Comparison of ENCODE assay signal across 16 mouse cellular contexts in the genomic region with DNA sequence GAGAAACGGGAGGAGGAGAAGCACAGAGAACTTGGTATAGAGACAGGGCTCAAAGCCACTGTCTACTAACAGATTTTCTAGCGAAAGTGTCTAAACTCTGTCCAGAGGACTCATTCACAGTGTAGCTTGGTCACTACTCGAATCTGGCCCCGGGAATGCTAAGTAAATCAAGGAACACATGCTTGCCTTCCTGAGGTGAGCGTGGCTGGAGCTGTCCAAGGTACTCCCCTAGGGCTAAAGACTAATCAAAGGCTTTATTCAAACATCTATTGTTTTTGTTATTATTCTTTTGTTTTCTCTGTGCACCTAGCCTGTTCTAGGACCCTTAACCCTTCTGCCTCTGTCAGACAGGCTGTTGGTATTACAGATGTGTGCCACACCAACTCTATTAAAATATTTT. TPM values are rescaled to one million over a fixed set of nuclear protein-coding genes. Genes with fewer than 3 reads are reported as not detected.
DNase-seq lines count a peak whose midpoint lies in the region; ATAC-seq and TF ChIP-seq lines count a peak whose summit lies in the region.
"Had no signal": no experiment of that assay in that cellular context is flagged by ENCODE, and none has a peak within 500 bp of the region (broad histone marks: within the 10 kb centered on the region; RNA-seq: fewer than 3 reads in every experiment).

No protein-coding gene starts in this region.

- TF ChIP-seq EP300 in lung, postnatal 0 days (IDR thresholded peaks at IDR 0.05), result no peak

- no peaks in the 10 kb centered on the region for H3K9me3 ChIP-seq in lung, postnatal 0 days (ENCODE audit: low read length)
- H3K9me3 ChIP-seq: heart, embryonic 10.5 days; hindbrain, embryonic 13.5 days; limb, embryonic 13.5 days; midbrain, embryonic 15.5 days; stomach, embryonic 15.5 days had no signal

- H3K27me3 ChIP-seq in lung, postnatal 0 days (replicated peaks; ENCODE audit: insufficient read depth, low read length), result no peaks in the 10 kb centered on the region
- H3K27me3 ChIP-seq in myocyte (ENCODE audit: control insufficient read depth, insufficient read depth, insufficient read length), result peaks cover 36% of the 10 kb centered on the region
- H3K27me3 ChIP-seq: limb, embryonic 13.5 days; midbrain, embryonic 15.5 days; stomach, embryonic 15.5 days had no signal

- H3K4me2 ChIP-seq in lung, postnatal 0 days (replicated peaks; ENCODE audit: low read depth, low read length), result no peak overlapping the region
- no peak overlapping the region for H3K4me2 ChIP-seq in myocyte (ENCODE audit: low read depth)
- H3K4me2 ChIP-seq: hindbrain, embryonic 13.5 days; limb, embryonic 13.5 days; midbrain, embryonic 15.5 days; stomach, embryonic 15.5 days had no signal

- 9% methylated on average over 5 of the region's 5 CpGs for WGBS in lung, postnatal 0 days

- H3K36me3 ChIP-seq in lung, postnatal 0 days (ENCODE audit: insufficient read depth, low read length), result no peaks in the 10 kb centered on the region
- no peaks in the 10 kb centered on the region for H3K36me3 ChIP-seq in myocyte (ENCODE audit: control insufficient read depth, insufficient read depth)
- H3K36me3 ChIP-seq: heart, embryonic 10.5 days; hindbrain, embryonic 13.5 days; limb, embryonic 13.5 days; midbrain, embryonic 15.5 days; stomach, embryonic 15.5 days had no signal

- H3K4me1 ChIP-seq in lung, postnatal 0 days (ENCODE audit: insufficient read depth, low read depth, low read length), result 0 out of 2 replicates have a peak, but pooled peaks cover under 1% of the 10 kb centered on the region

- no peak for ATAC-seq in lung, postnatal 0 days
- no peak for ATAC-seq in monocyte, adult 5-6 weeks (replicated peaks; ENCODE audit: insufficient number of reproducible peaks, low FRiP score, low TSS enrichment, poor library complexity, severe bottlenecking)
- ATAC-seq: midbrain, embryonic 15.5 days; Patski had no signal

- TF ChIP-seq POLR2A in myocyte (IDR thresholded peaks at IDR 0.05; ENCODE audit: insufficient read length, low read depth), result no peak

- H3K79me2 ChIP-seq in myocyte (ENCODE audit: control insufficient read depth, insufficient read depth), result peaks cover 2% of the 10 kb centered on the region

- peak; percentile 60 for DNase-seq in adrenal gland, postnatal 14 days
- no peak for DNase-seq in adrenal gland, postnatal 4 days (ENCODE audit: low spot score in 2 of 2)
- peak; percentile 49 for DNase-seq in lung, postnatal 14 days
- no peak for DNase-seq in lung, postnatal 0 days (ENCODE audit: low spot score)
- peak; percentile 49 to 67 for DNase-seq in adrenal gland, postnatal 36 days
- no peak for DNase-seq in frontal cortex, postnatal 14 days (ENCODE audit: low spot score in 2 of 2)
- DNase-seq: cerebellum, adult 9-11 months; lung, postnatal 36 days had no signal

- H3ac ChIP-seq in myocyte (ENCODE audit: control insufficient read depth, insufficient read length), result no peak overlapping the region

- H3K4me3 ChIP-seq in lung, postnatal 0 days (ENCODE audit: low read depth, low read length), result no peak overlapping the region
- H3K4me3 ChIP-seq in myocyte, result no peak overlapping the region
- H3K4me3 ChIP-seq: heart, embryonic 10.5 days; hindbrain, embryonic 13.5 days; limb, embryonic 13.5 days; midbrain, embryonic 15.5 days; stomach, embryonic 15.5 days had no signal

- H3K27ac ChIP-seq in lung, postnatal 0 days (ENCODE audit: low read length), result no peak overlapping the region
- H3K27ac ChIP-seq: heart, embryonic 10.5 days; hindbrain, embryonic 13.5 days; limb, embryonic 13.5 days; midbrain, embryonic 15.5 days; stomach, embryonic 15.5 days had no signal

- no peak for TF ChIP-seq CTCF in lung, postnatal 0 days (IDR thresholded peaks at IDR 0.05)

- H3K9ac ChIP-seq in lung, postnatal 0 days (replicated peaks; ENCODE audit: low read depth), result no peak overlapping the region
- H3K9ac ChIP-seq: hindbrain, embryonic 13.5 days; limb, embryonic 13.5 days; midbrain, embryonic 15.5 days; stomach, embryonic 15.5 days had no signal

TF ChIP-seq in myocyte, 11 proteins besides CTCF, POLR2A, EP300 and RAD21:
- TF ChIP-seq TCF3 (IDR thresholded peaks at IDR 0.05; ENCODE audit: insufficient read length, low read depth), result no peak
- no peak for TF ChIP-seq MYOD1 (IDR thresholded peaks at IDR 0.05; ENCODE audit: control insufficient read depth in 1 of 3, insufficient read length in 2 of 3, low read depth in 2 of 3)
- TF ChIP-seq USF1 (IDR thresholded peaks at IDR 0.05; ENCODE audit: low read depth), result no peak
- peak; percentile 88 for TF ChIP-seq REST (IDR thresholded peaks at IDR 0.05; ENCODE audit: insufficient read depth, insufficient read length)
- no peak for TF ChIP-seq E2F4 (IDR thresholded peaks at IDR 0.05; ENCODE audit: insufficient read depth)
- TF ChIP-seq SRF (IDR thresholded peaks at IDR 0.05; ENCODE audit: control insufficient read depth, insufficient read length, low read depth), result no peak
- TF ChIP-seq POLR2AphosphoS2 (IDR thresholded peaks at IDR 0.05; ENCODE audit: insufficient read length, low read depth), result no peak
- TF ChIP-seq TCF12 (IDR thresholded peaks at IDR 0.05; ENCODE audit: insufficient read depth, poor library complexity, severe bottlenecking), result no peak
- no peak for TF ChIP-seq MYOG (IDR thresholded peaks at IDR 0.05; ENCODE audit: control insufficient read depth in 1 of 3, insufficient read depth in 1 of 3, insufficient read length in 2 of 3, low read depth in 2 of 3)
- peak; percentile 75 for TF ChIP-seq MAX (IDR thresholded peaks at IDR 0.05; ENCODE audit: low read depth)
- no peak for TF ChIP-seq CEBPB (IDR thresholded peaks at IDR 0.05; ENCODE audit: insufficient read depth, poor library complexity, severe bottlenecking)

RNA-seq across cellular contexts. Expression of gene Atxn7l2, which starts 4.0 kb away (rescaled TPM):
- total RNA-seq in adrenal gland, postnatal 14 days (2021), result 8.1 and 10.2 TPM in 2 replicates
- total RNA-seq in adrenal gland, postnatal 4 days (2021), result 10 to 100 TPM; 15.6 to 16.9 TPM
- polyA plus RNA-seq in lung, postnatal 0 days (2015; fragmentation: Nextera tagmentation; extraction: Ambion mirVana), result 6.1 and 6.7 TPM in 2 replicates
- 1 to 10 TPM; 7.6 to 9.7 TPM for total RNA-seq in adrenal gland, postnatal 36 days (2021)
- polyA plus RNA-seq in myocyte (2012; fragmentation: generic; extraction: Trizol), result 2.7 TPM
- 4.0 to 7.1 TPM (median 6.8 TPM) in 3 replicates for total RNA-seq in monocyte, adult 5-6 weeks (2017)

RNA-seq across cellular contexts. Expression of gene Sypl2, which starts 11.7 kb away (rescaled TPM):
- total RNA-seq in adrenal gland, postnatal 14 days (2021), result 0.15 and 0.22 TPM in 2 replicates
- 10 to 100 TPM in 1 of 2 experiments, 1 to 10 TPM in 1; 6.7 to 12.2 TPM for total RNA-seq in adrenal gland, postnatal 4 days (2021)
- polyA plus RNA-seq in lung, postnatal 0 days (2015; fragmentation: Nextera tagmentation; extraction: Ambion mirVana), result not detected in 2 replicates
- total RNA-seq in adrenal gland, postnatal 36 days (2021), result under 1 TPM; 0.13 to 0.46 TPM
- polyA plus RNA-seq in myocyte (2012; fragmentation: generic; extraction: Trizol), result 0.28 TPM
- not detected in 3 replicates for total RNA-seq in monocyte, adult 5-6 weeks (2017)
- polyA plus RNA-seq: Patski had no signal

RNA-seq across cellular contexts. Expression of gene Cyb561d1, which starts 13.7 kb away (rescaled TPM):
- 5.7 and 9.6 TPM in 2 replicates for total RNA-seq in adrenal gland, postnatal 14 days (2021)
- total RNA-seq in adrenal gland, postnatal 4 days (2021), result 10 to 100 TPM in 1 of 2 experiments, 1 to 10 TPM in 1; 8.3 to 10.0 TPM
- polyA plus RNA-seq in lung, postnatal 0 days (2015; fragmentation: Nextera tagmentation; extraction: Ambion mirVana), result 4.8 and 4.9 TPM in 2 replicates
- total RNA-seq in adrenal gland, postnatal 36 days (2021), result 1 to 10 TPM; 6.5 to 7.7 TPM
- 3.2 TPM for polyA plus RNA-seq in myocyte (2012; fragmentation: generic; extraction: Trizol)
- total RNA-seq in monocyte, adult 5-6 weeks (2017), result 13.0 to 22.3 TPM (median 15.0 TPM) in 3 replicates

RNA-seq across cellular contexts. Expression of gene Amigo1, which starts 28.6 kb away (rescaled TPM):
- 19.3 and 19.5 TPM in 2 replicates for total RNA-seq in adrenal gland, postnatal 14 days (2021)
- total RNA-seq in adrenal gland, postnatal 4 days (2021), result 10 to 100 TPM; 17.0 to 18.5 TPM
- polyA plus RNA-seq in lung, postnatal 0 days (2015; fragmentation: Nextera tagmentation; extraction: Ambion mirVana), result 4.6 TPM in 2 replicates
- 10 to 100 TPM; 20.0 to 22.3 TPM for total RNA-seq in adrenal gland, postnatal 36 days (2021)
- 3.3 TPM for polyA plus RNA-seq in myocyte (2012; fragmentation: generic; extraction: Trizol)
- total RNA-seq in monocyte, adult 5-6 weeks (2017), result 3.7 to 6.2 TPM (median 4.2 TPM) in 3 replicates

RNA-seq across cellular contexts. Expression of gene Psma5, which starts 42.0 kb away (rescaled TPM):
- 83.9 and 86.4 TPM in 2 replicates for total RNA-seq in adrenal gland, postnatal 14 days (2021)
- total RNA-seq in adrenal gland, postnatal 4 days (2021), result 100 to 1,000 TPM in 1 of 2 experiments, 10 to 100 TPM in 1; 99.9 to 102 TPM
- polyA plus RNA-seq in lung, postnatal 0 days (2015; fragmentation: Nextera tagmentation; extraction: Ambion mirVana), result 156 and 163 TPM in 2 replicates
- 10 to 100 TPM; 96.6 to 97.5 TPM for total RNA-seq in adrenal gland, postnatal 36 days (2021)
- 191 TPM for polyA plus RNA-seq in myocyte (2012; fragmentation: generic; extraction: Trizol)
- 137 to 139 TPM (median 138 TPM) in 3 replicates for total RNA-seq in monocyte, adult 5-6 weeks (2017)

Comparison
In these comparisons a context has a peak if more than half of its experiments do, and no peak if none do; other contexts are left out.
1. DNase-seq: peak in adrenal gland, postnatal 14 days (single experiment), lung, postnatal 14 days (single experiment) and adrenal gland, postnatal 36 days (2 of 2); none in adrenal gland, postnatal 4 days (0 of 2), lung, postnatal 0 days (single experiment) and frontal cortex, postnatal 14 days (0 of 2).